Mouse (Mus musculus): ENCODE results near the gene Gm884. TPM values are rescaled to one million over a fixed set of nuclear protein-coding genes. Genes with fewer than 3 reads are reported as not detected.
"Not testable (repeated sequence)": the region's sequence is repeated elsewhere in the genome, so short reads cannot be mapped to it uniquely, and the experiment has no call there.

Gene Gm884
- polyA plus RNA-seq, 1 experiment, result not detected

DNA sequence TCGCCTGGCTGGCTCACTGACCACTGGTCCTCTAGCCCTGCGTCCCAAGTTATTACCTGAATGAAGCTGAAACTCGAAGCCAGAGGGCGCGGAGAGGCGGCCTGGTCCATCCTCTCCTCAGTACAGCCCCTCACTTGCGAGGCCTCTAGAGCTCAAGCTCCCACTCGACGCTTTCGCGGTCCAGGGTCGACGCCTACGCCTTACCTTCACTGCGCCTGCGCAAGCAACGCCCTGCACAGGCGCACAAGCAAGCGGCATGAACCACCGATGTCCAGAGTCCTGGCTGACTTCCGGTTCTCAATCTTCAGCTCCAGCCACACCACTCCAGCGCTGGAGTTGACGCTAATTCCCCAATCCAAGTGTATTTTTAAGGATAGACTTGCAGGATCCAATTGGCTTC, 6.5 kb upstream of the Gm884 start:
- Histone ChIP-seq H3K4me1 (ENCODE audit: control insufficient read depth, insufficient read depth, low read length) (no peaks in the 10 kb centered on the region), H3K27ac (ENCODE audit: insufficient read depth, low read length) (no peak overlapping the region), H3K4me3 (replicated peaks; ENCODE audit: insufficient read depth, low read depth, low read length) (no peak overlapping the region), H3K27me3 (ENCODE audit: control insufficient read depth, insufficient read depth, low read length) (no peaks in the 10 kb centered on the region)
- TF ChIP-seq CTCF (IDR thresholded peaks at IDR 0.05; ENCODE audit: borderline replicate concordance, insufficient read depth, low read depth, low read length) (no peak), POLR2A (IDR thresholded peaks at IDR 0.05; ENCODE audit: borderline replicate concordance, insufficient read depth, low read length) (no peak)
- DNase-seq, result no peak
- WGBS, result 87% methylated on average over 23 of the region's 23 CpGs

DNA sequence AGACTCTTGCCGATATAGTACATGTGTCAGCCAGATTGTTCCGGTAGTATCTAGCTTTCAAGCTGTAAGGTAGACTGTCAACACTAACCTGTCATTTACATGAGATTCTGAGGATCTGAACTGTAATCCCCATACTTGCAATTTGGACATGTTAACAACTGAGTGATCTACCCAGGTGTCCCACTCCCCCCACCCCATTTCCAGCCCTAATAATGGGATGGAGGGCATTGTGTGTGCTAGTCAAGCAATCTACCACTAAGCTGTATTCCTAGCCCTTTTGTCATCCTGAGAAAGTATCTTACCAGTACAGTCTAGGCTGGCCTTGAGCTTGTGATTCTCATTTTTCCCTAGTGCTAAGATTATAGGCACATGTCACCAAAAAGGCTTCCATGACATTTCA, 10.2 kb downstream of the Gm884 start:
- no peak for TF ChIP-seq CTCF (IDR thresholded peaks at IDR 0.05; ENCODE audit: borderline replicate concordance, insufficient read depth, low read depth, low read length)
- no peak for TF ChIP-seq POLR2A (IDR thresholded peaks at IDR 0.05; ENCODE audit: borderline replicate concordance, insufficient read depth, low read length)
- Histone ChIP-seq H3K4me1 (ENCODE audit: control insufficient read depth, insufficient read depth, low read length) (no peaks in the 10 kb centered on the region), H3K27me3 (ENCODE audit: control insufficient read depth, insufficient read depth, low read length) (no peaks in the 10 kb centered on the region), H3K4me3 (replicated peaks; ENCODE audit: insufficient read depth, low read depth, low read length) (no peak overlapping the region), H3K27ac (ENCODE audit: insufficient read depth, low read length) (no peak overlapping the region)
- 92% methylated on average over 2 of the region's 2 CpGs for WGBS
- no peak for DNase-seq

DNA sequence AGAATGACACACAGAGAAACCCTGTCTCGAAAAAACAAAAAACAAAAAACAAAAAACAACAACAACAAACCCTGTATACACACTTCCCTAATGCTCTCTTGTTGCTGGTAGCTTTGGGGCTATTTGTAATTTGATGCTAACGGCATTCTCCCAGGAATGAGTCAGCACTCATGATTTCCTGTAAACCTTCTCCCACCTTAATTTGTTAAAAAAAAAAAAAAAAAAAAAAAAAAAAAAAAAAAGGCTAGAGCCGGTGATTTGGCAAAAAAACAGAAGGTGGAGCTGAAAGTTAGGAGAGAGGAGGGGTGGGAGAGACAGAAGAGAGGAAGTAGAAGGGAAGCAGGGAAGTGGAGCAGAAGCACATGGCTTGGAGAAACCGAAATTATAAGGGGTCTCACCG, 14.3 kb downstream of the Gm884 start:
- Histone ChIP-seq H3K27ac (ENCODE audit: insufficient read depth, low read length) (no peak overlapping the region), H3K4me3 (replicated peaks; ENCODE audit: insufficient read depth, low read depth, low read length) (no peak overlapping the region), H3K27me3 (ENCODE audit: control insufficient read depth, insufficient read depth, low read length) (no peaks in the 10 kb centered on the region), H3K4me1 (ENCODE audit: control insufficient read depth, insufficient read depth, low read length) (no peaks in the 10 kb centered on the region)
- no peak for DNase-seq
- TF ChIP-seq CTCF (IDR thresholded peaks at IDR 0.05; ENCODE audit: borderline replicate concordance, insufficient read depth, low read depth, low read length) (no peak), POLR2A (IDR thresholded peaks at IDR 0.05; ENCODE audit: borderline replicate concordance, insufficient read depth, low read length) (no peak)
- 64% methylated on average over 5 of the region's 5 CpGs for WGBS

DNA sequence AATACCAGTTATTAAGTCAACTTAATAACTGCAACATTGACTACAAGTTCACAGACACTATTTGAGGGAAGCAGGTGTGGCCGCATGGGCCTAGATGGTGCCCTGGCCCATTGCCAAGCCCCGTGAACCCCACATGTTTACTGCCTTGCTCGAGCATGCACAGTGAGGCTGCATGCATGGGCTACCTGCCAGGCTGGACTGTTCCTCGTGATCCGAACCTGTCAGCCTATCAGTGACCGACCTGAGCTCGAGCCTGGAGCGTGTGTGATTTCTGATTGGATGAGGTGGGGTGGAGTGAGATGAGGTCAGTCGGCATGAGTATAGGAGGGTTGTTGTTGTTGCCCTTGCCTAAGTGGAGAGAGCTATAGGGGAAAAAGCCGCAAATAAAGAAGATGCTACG, 42.6 kb downstream of the Gm884 start:
- H3K27me3 ChIP-seq (ENCODE audit: control insufficient read depth, insufficient read depth, low read length), result no peaks in the 10 kb centered on the region
- no peak for DNase-seq
- H3K4me1 ChIP-seq (ENCODE audit: control insufficient read depth, insufficient read depth, low read length), result no peaks in the 10 kb centered on the region
- 75% methylated on average over 11 of the region's 11 CpGs for WGBS
- TF ChIP-seq POLR2A (IDR thresholded peaks at IDR 0.05; ENCODE audit: borderline replicate concordance, insufficient read depth, low read length) (no peak), CTCF (IDR thresholded peaks at IDR 0.05; ENCODE audit: borderline replicate concordance, insufficient read depth, low read depth, low read length) (no peak)
- H3K27ac ChIP-seq (ENCODE audit: insufficient read depth, low read length), result no peak overlapping the region
- no peak overlapping the region for H3K4me3 ChIP-seq (replicated peaks; ENCODE audit: insufficient read depth, low read depth, low read length)

DNA sequence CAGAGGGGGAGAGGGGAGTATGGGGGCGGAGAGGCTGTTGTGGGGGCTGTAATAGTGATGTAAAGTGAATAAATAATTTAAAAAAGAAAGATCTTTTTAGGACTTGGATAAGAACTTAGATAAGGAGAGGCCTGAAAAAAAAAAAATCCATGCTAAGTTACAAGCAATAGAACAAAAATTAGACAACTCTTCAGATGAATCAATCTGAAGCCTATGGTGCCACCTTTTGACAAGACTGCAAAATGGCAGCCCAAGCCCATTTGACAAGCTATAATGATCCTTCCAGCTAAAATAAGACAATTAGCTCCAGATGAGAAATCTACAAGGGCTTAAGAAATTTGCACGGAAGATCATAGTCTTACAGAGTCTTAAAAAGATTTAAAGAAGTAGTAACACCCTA, 64.9 kb downstream of the Gm884 start:
- TF ChIP-seq CTCF (IDR thresholded peaks at IDR 0.05; ENCODE audit: borderline replicate concordance, insufficient read depth, low read depth, low read length), result no peak
- no peak for TF ChIP-seq POLR2A (IDR thresholded peaks at IDR 0.05; ENCODE audit: borderline replicate concordance, insufficient read depth, low read length)
- H3K4me1 ChIP-seq (ENCODE audit: control insufficient read depth, insufficient read depth, low read length), result no peaks in the 10 kb centered on the region
- H3K27ac ChIP-seq (ENCODE audit: insufficient read depth, low read length), result no peak overlapping the region
- 81% methylated on average over 2 of the region's 2 CpGs for WGBS
- H3K27me3 ChIP-seq (ENCODE audit: control insufficient read depth, insufficient read depth, low read length), result no peaks in the 10 kb centered on the region
- DNase-seq, result no peak
- H3K4me3 ChIP-seq (replicated peaks; ENCODE audit: insufficient read depth, low read depth, low read length), result no peak overlapping the region

DNA sequence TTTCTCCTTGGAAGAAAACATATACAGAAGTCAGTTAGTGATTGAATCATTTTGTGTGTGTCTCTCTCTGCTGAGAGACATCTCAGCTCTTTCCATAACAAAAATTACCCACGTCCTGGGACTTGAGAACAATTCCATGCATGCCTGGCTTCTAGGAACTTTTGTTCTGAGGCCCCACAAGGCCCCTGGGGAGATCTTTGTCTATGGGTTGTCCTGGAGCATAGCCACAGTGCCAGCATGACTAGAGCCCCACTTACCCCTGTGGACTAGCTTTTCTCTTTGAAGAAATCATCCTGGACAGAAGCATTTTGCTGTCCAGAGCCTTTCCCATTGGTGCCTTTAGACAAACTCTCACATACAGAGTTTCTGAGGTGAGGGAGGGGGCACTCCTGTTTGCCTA, 86.0 kb downstream of the Gm884 start:
- not testable (repeated sequence) for H3K4me1 ChIP-seq (ENCODE audit: control insufficient read depth, insufficient read depth, low read length); H3K4me3 ChIP-seq (replicated peaks; ENCODE audit: insufficient read depth, low read depth, low read length); H3K27me3 ChIP-seq (ENCODE audit: control insufficient read depth, insufficient read depth, low read length); H3K27ac ChIP-seq (ENCODE audit: insufficient read depth, low read length); DNase-seq
- 3% methylated on average over 1 of the region's 1 CpGs for WGBS

DNA sequence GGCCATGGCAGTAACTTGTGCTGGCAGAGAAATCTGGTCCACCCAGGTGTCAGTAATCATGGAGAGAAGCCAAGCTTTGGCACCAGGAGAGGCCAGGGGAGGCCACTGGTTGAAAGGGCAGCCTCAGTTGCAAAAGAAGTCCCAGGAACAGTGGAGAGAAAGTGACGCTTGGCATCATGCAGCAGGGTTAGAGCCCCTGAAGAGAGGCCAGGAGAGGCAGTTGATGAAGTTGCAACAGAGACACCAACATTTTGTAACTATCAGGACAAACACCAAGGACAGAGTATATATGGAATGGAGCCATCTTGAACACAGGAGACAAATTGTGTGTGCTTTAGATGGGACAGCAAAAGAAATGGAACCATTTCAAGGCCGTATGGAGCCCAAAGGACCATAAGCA, 108.8 kb downstream of the Gm884 start:
- H3K27me3 ChIP-seq (ENCODE audit: control insufficient read depth, insufficient read depth, low read length), result no peaks in the 10 kb centered on the region
- WGBS, result 59% methylated on average over 2 of the region's 2 CpGs
- TF ChIP-seq POLR2A (IDR thresholded peaks at IDR 0.05; ENCODE audit: borderline replicate concordance, insufficient read depth, low read length), result no peak
- no peak for TF ChIP-seq CTCF (IDR thresholded peaks at IDR 0.05; ENCODE audit: borderline replicate concordance, insufficient read depth, low read depth, low read length)

DNA sequence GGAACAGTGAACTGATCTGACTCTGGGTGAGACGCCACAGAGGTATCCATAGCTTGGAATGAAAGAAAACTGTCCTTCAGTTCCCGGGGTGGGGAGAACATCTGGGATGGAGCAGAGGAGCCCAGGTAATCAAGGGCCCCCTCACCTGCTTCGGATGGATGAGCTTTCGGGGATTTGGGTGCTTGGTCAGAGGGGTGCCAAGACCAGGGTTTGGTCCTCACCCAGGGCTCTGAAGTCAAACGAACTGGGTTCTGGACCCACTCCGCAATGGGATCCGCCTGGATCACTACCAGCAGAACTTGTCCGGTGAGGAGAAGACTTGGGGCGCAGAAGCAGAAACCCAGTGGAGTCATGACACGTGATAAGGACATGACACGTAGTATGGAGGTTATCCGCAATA, 116.4 kb downstream of the Gm884 start, which contains the start of gene Lrrc37a:
Gene Lrrc37a, minus strand, starts transcription at position 101 of the 400 bp plus-strand sequence.
- no peak for TF ChIP-seq POLR2A (IDR thresholded peaks at IDR 0.05; ENCODE audit: borderline replicate concordance, insufficient read depth, low read length)
- TF ChIP-seq CTCF (IDR thresholded peaks at IDR 0.05; ENCODE audit: borderline replicate concordance, insufficient read depth, low read depth, low read length), result no peak
- H3K4me3 ChIP-seq (replicated peaks; ENCODE audit: insufficient read depth, low read depth, low read length), result no peak within 1 kb of the TSS
- H3K4me1 ChIP-seq (ENCODE audit: control insufficient read depth, insufficient read depth, low read length), result no peaks in the 10 kb centered on the region
- no peak for DNase-seq
- WGBS, result 91% methylated on average over 12 of the region's 12 CpGs
- no peaks in the 10 kb centered on the region for H3K27me3 ChIP-seq (ENCODE audit: control insufficient read depth, insufficient read depth, low read length)
- no peak within 1 kb of the TSS for H3K27ac ChIP-seq (ENCODE audit: insufficient read depth, low read length)

More for the DNA sequence above, 108.8 kb downstream of the Gm884 start:
- H3K4me3 ChIP-seq (replicated peaks; ENCODE audit: insufficient read depth, low read depth, low read length), result no peak overlapping the region
- H3K4me1 ChIP-seq (ENCODE audit: control insufficient read depth, insufficient read depth, low read length), result no peaks in the 10 kb centered on the region
- no peak for DNase-seq
- H3K27ac ChIP-seq (ENCODE audit: insufficient read depth, low read length), result no peak overlapping the region

Other genes with a start within 250 kb of the Gm884 start
- gene Plekhm1, start 208.5 kb downstream of the Gm884 start, polyA plus RNA-seq (2012; rRNA removed), result 18.5 and 19.1 TPM in 2 replicates
- gene Lrrc37a, start 116.5 kb downstream of the Gm884 start, polyA plus RNA-seq (2012; rRNA removed), result not detected in 2 replicates
- 0.19 TPM in 1 of 2 replicates, not detected in the other for gene Lyzl6, start 17.8 kb upstream of the Gm884 start, polyA plus RNA-seq (2012; rRNA removed)
- gene Rprml, start 28.4 kb upstream of the Gm884 start, polyA plus RNA-seq (2012; rRNA removed), result 5.8 and 6.9 TPM in 2 replicates
- gene Gosr2, start 76.8 kb upstream of the Gm884 start, polyA plus RNA-seq (2012; rRNA removed), result 86.5 and 87.4 TPM in 2 replicates
- 1.0 and 1.1 TPM in 2 replicates for gene Wnt9b, start 128.7 kb upstream of the Gm884 start, polyA plus RNA-seq (2012; rRNA removed)
- gene Wnt3, start 153.0 kb upstream of the Gm884 start, polyA plus RNA-seq (2012; rRNA removed), result 13.6 and 14.5 TPM in 2 replicates